Mouse (Mus musculus) limb, embryonic 14.5 days (tissue): Measurements from ENCODE around the gene Cenpp. TPM values are rescaled to one million over a fixed set of nuclear protein-coding genes. Genes with fewer than 3 reads are reported as not detected.

ENCODE experiments used
- ATAC-seq: fragments of 200-750 bp; cut with Nextera tagmentation; 2 replicates; pipeline ENCODE4 v1.8.0; 2017; ENCODE audit warnings: low read depth, moderate number of reproducible peaks, moderate TSS enrichment; ENCODE audit not compliant: low FRiP score
- DNase-seq: peaks from one replicate; pipeline ENCODE4 v3.0.0-alpha.2; 2015; ENCODE audit warnings: low spot score
- H3K27ac ChIP-seq: fragments of 300-500 bp; sonication (generic); replicated peaks from 2 replicates; pipeline ENCODE4 v1.5.1; 2014; ENCODE audit warnings: low read depth, mild to moderate bottlenecking, low read length, moderate library complexity, mixed read lengths
- H3K27me3 ChIP-seq: fragments of 300-500 bp; sonication (generic); 2 replicates; pipeline ENCODE4 v1.6.1; 2014; ENCODE audit warnings: low read length, mixed read lengths; ENCODE audit not compliant: control insufficient read depth, insufficient read depth
- H3K36me3 ChIP-seq: fragments of 300-500 bp; sonication (generic); 2 replicates; pipeline ENCODE4 v1.6.1; 2014; ENCODE audit warnings: mild to moderate bottlenecking, low read length, moderate library complexity, mixed read lengths; ENCODE audit not compliant: control insufficient read depth, insufficient read depth
- H3K4me1 ChIP-seq: fragments of 300-500 bp; sonication (generic); 2 replicates; pipeline ENCODE4 v1.6.1; 2014; ENCODE audit warnings: antibody characterized with exemption, low read length, mixed read lengths; ENCODE audit not compliant: control insufficient read depth, insufficient read depth
- H3K4me2 ChIP-seq: fragments of 300-500 bp; sonication (generic); replicated peaks from 2 replicates; pipeline ENCODE4 v1.6.1; 2014; ENCODE audit warnings: low read depth, mild to moderate bottlenecking, low read length, moderate library complexity; ENCODE audit not compliant: severe bottlenecking
- H3K4me3 ChIP-seq: fragments of 300-500 bp; sonication (generic); replicated peaks from 2 replicates; pipeline ENCODE4 v1.5.1; 2014; ENCODE audit warnings: low read length
- H3K9ac ChIP-seq: fragments of 300-500 bp; sonication (generic); 2 replicates; pipeline ENCODE4 v1.6.1; 2014; ENCODE audit warnings: mild to moderate bottlenecking, low read depth, low read length, moderate library complexity; ENCODE audit not compliant: severe bottlenecking
- H3K9me3 ChIP-seq: fragments of 300-500 bp; sonication (generic); 2 replicates; pipeline ENCODE4 v1.6.1; 2016; ENCODE audit warnings: low read length; ENCODE audit not compliant: control insufficient read depth
- POLR2A ChIP-seq: fragments of 200-500 bp; IDR thresholded peaks from 2 replicates; pipeline ENCODE4 v1.8.0; 2012; ENCODE audit warnings: inconsistent platforms, mild to moderate bottlenecking, moderate library complexity, borderline replicate concordance; ENCODE audit not compliant: insufficient read depth, insufficient read length; ENCODE audit errors: extremely low read depth
- WGBS: fragments of 180-500 bp; shearing (Covaris S2); extraction: QIAGEN DNeasy Blood & Tissue Kit; methylation state at CpG from one replicate; pipeline ENCODE4 v1.1.7; 2014; 5-methylcytosine and 5-hydroxymethylcytosine counted together
- polyA plus RNA-seq, 2 experiments: library from polyadenylated mRNA; depleted of rRNA in 1 of 2; stranded (reverse) in 1 of 2; unstranded in 1 of 2; fragments of >200 nt; fragmentation: Nextera tagmentation in 1 of 2; extraction: Ambion mirVana in 1 of 2; gene quantifications; 2 replicates each; pipeline versions ENCODE4 v1.2.1 to v1.2.3; 2012 to 2014

The Cenpp gene
- polyA plus RNA-seq, 2 experiments = 9.8 to 22.2 TPM

DNA sequence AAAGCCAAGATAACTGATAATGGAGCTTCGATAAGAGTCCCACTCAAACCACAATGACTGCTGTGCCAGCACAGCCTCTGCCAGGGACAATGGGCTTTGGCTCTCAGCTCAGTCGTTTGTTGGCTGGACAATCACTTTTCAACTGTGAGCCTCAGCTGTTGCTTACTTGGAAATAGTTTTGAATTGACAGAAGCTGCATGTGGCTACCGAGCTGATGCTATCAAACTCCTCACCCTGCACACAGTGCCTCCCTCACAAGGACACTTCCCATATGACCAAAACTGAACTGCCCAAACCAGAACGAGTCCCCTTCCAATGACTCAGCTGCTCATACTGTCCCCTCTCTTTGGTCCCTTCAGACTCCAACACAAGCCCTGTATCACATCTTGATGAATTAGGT is 181.8 kb downstream of the Cenpp start:
- no peak for ATAC-seq
- no peak overlapping the region for H3K9ac ChIP-seq
- peaks cover 21% of the 10 kb centered on the region for H3K4me1 ChIP-seq
- H3K27me3 ChIP-seq = no peaks in the 10 kb centered on the region
- no peaks in the 10 kb centered on the region for H3K36me3 ChIP-seq
- no peaks in the 10 kb centered on the region for H3K9me3 ChIP-seq
- no peak overlapping the region for H3K27ac ChIP-seq
- no peak overlapping the region for H3K4me2 ChIP-seq
- no peak for DNase-seq
- WGBS = 82% methylated on average over 4 of the region's 4 CpGs
- TF ChIP-seq POLR2A = no peak
- H3K4me3 ChIP-seq = no peak overlapping the region

DNA sequence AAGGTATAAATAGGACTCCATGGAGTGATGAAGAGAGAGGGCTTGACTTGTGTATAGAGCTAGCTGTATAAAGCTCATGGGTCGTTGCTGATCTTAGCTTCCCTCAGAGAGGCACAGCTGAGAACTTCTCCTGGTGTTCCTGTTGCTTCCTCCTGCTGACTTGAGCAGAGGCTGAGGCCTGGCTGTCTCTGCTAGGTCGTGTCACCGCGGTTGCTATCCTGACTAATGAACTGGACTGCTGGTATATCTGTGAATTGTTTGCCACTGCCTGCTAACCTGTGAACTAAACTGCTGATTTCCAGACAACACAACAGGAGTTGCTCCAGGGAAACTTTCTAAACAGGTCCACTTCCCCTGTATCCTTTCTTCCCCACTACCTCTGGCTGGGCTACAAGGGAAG is 182.3 kb downstream of the Cenpp start:
- ATAC-seq (no peak), DNase-seq (no peak)
- peaks cover 23% of the 10 kb centered on the region for H3K4me1 ChIP-seq
- TF ChIP-seq POLR2A = no peak
- H3K36me3 ChIP-seq = no peaks in the 10 kb centered on the region
- H3K4me3 ChIP-seq = no peak overlapping the region
- H3K9me3 ChIP-seq = no peaks in the 10 kb centered on the region
- no peaks in the 10 kb centered on the region for H3K27me3 ChIP-seq
- H3K4me2 ChIP-seq = no peak overlapping the region
- 88% methylated on average over 4 of the region's 4 CpGs for WGBS
- H3K27ac ChIP-seq = no peak overlapping the region
- H3K9ac ChIP-seq = no peak overlapping the region

DNA sequence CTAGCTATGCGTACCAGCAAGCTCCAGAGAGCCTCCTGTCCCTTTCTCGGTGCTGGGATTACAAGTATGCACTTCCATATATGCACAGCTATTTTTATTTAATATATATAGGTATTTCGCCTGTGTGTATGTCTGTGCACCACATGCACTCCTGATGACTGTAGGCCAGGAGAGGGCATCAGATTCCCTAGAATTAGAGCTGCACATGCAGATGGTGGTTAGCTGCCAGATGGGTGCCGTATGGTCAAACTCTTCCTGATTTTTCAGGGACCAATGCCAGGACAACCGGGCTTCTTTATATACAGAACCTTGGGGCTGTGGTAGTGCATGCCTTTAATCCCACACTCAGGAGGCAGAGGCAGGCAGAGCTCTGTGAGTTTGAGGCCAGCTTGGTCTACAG is 183.6 kb downstream of the Cenpp start:
- no peak for TF ChIP-seq POLR2A
- Histone ChIP-seq H3K9me3 (no peaks in the 10 kb centered on the region), H3K27me3 (no peaks in the 10 kb centered on the region), H3K27ac (no peak overlapping the region), H3K4me1 (peaks cover 23% of the 10 kb centered on the region), H3K36me3 (0 out of 2 replicates have a peak, but pooled peaks cover 4% of the 10 kb centered on the region), H3K4me2 (no peak overlapping the region), H3K9ac (no peak overlapping the region), H3K4me3 (no peak overlapping the region)
- 86% methylated on average over 5 of the region's 5 CpGs for WGBS
- no peak for ATAC-seq
- DNase-seq = no peak

DNA sequence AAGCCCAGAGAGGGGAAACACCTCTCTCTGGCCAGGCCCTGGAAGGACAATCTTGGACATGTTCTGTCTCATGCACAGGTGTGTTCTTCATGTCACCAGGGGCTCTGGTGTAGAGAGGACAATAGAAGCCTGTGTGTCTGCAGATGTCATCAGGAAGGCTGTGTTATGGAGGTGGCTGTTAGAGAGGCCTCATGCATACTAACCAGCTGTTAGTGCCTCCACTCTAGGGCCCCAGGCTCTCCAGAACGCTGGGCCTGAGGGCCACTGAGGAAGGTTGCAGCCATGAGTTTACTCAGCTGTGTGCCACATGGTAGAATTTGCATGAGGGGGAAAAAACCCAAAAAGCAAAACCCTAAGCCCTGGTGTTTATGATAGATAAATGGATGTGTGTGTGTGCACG is 185.0 kb downstream of the Cenpp start:
- Histone ChIP-seq H3K4me2 (no peak overlapping the region), H3K9me3 (no peaks in the 10 kb centered on the region), H3K27ac (peak overlapping the region; percentile 89), H3K36me3 (peaks cover 9% of the 10 kb centered on the region), H3K27me3 (no peaks in the 10 kb centered on the region), H3K9ac (no peak overlapping the region), H3K4me3 (no peak overlapping the region), H3K4me1 (peaks cover 28% of the 10 kb centered on the region)
- WGBS = 35% methylated on average over 2 of the region's 2 CpGs
- no peak for TF ChIP-seq POLR2A
- DNase-seq = peak; percentile 34
- ATAC-seq = peak; percentile 50; the same call in 1 of the 2 replicates

DNA sequence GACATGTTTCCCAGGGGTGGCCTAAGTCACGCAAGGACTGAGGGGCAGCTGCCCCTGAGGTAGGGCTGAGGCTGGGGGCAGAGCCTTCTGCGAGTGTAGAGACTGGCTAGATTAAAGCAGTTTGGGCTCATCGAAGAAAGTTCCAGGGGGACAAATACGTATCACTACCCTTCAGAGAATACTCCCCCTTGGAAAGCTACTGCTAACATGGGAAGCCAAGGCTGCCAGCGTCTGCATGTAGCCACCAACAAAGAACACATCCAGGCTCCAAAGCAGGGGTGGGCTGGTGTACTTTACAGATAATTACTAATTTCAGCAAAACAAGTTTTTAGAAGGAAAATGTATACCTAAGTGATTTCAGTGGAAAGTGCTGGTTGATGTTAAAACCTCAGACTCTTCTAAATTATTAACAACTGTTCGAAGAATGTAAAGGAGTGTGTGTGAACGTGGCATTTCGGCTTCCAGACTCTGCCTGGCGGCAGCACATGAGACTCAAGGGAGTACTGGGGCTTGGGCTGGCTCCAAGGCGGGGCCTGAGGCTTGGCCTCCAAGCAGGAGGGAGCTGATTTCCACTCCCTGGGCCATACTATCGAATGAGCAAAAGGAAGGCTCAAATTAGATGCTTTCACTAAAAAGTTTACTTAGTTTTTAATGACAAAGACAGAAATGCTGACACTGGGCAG is 186.1 kb downstream of the Cenpp start:
- no peaks in the 10 kb centered on the region for H3K9me3 ChIP-seq
- 23% methylated on average over 11 of the region's 11 CpGs for WGBS
- ATAC-seq = peak; percentile 88
- H3K36me3 ChIP-seq = peaks cover 18% of the 10 kb centered on the region
- no peak overlapping the region for H3K4me2 ChIP-seq
- H3K27ac ChIP-seq = peak overlapping the region; percentile 89
- H3K9ac ChIP-seq = no peak overlapping the region
- H3K4me1 ChIP-seq = peaks cover 28% of the 10 kb centered on the region
- peak; percentile 84 for DNase-seq
- H3K4me3 ChIP-seq = no peak overlapping the region
- H3K27me3 ChIP-seq = no peaks in the 10 kb centered on the region
- TF ChIP-seq POLR2A = no peak
